Mouse (Mus musculus) embryonic facial prominence, embryonic 11.5 days (tissue): ENCODE results near the gene Snx15. TPM values are rescaled to one million over a fixed set of nuclear protein-coding genes. Genes with fewer than 3 reads are reported as not detected.
"Not testable (repeated sequence)": the region's sequence is repeated elsewhere in the genome, so short reads cannot be mapped to it uniquely, and the experiment has no call there.

Source experiments
- ATAC-seq: fragments of 200-750 bp; cut with Nextera tagmentation; replicated peaks from 2 replicates; pipeline ENCODE4 v1.8.0; 2017; ENCODE audit warnings: low read depth; ENCODE audit not compliant: insufficient number of reproducible peaks, low FRiP score, low TSS enrichment
- DNase-seq: peaks from one replicate; pipeline ENCODE4 v3.0.0-alpha.2; 2015; ENCODE audit warnings: low spot score
- H3K27ac ChIP-seq: fragments of 300-500 bp; sonication (generic); replicated peaks from 2 replicates; pipeline ENCODE4 v1.5.1; 2014; ENCODE audit warnings: mild to moderate bottlenecking, low read depth, low read length, control low read depth
- H3K27me3 ChIP-seq: fragments of 300-500 bp; sonication (generic); 2 replicates; pipeline ENCODE4 v1.6.1; 2014; ENCODE audit warnings: mild to moderate bottlenecking, low read length, moderate library complexity, mixed read lengths; ENCODE audit not compliant: control insufficient read depth, insufficient read depth
- H3K36me3 ChIP-seq: fragments of 300-500 bp; sonication (generic); replicated peaks from 2 replicates; pipeline ENCODE4 v1.6.1; 2014; ENCODE audit warnings: low read depth, mild to moderate bottlenecking, low read length, moderate library complexity, mixed read lengths; ENCODE audit not compliant: control insufficient read depth, insufficient read depth
- H3K4me1 ChIP-seq: fragments of 300-500 bp; sonication (generic); 2 replicates; pipeline ENCODE4 v1.6.1; 2014; ENCODE audit warnings: low read length, mixed read lengths; ENCODE audit not compliant: control insufficient read depth, insufficient read depth
- H3K4me2 ChIP-seq: fragments of 300-500 bp; sonication (generic); 2 replicates; pipeline ENCODE4 v1.6.1; 2014; ENCODE audit warnings: low read depth, mild to moderate bottlenecking, control low read depth, low read length, moderate library complexity
- H3K4me3 ChIP-seq: fragments of 300-500 bp; sonication (generic); 2 replicates; pipeline ENCODE4 v1.5.1; 2014; ENCODE audit warnings: low read depth, low read length, control low read depth
- H3K9ac ChIP-seq: fragments of 300-500 bp; sonication (generic); replicated peaks from 2 replicates; pipeline ENCODE4 v1.6.1; 2014; ENCODE audit warnings: mild to moderate bottlenecking, control low read depth, low read length
- H3K9me3 ChIP-seq: fragments of 300-500 bp; sonication (generic); replicated peaks from 2 replicates; pipeline ENCODE4 v1.6.1; 2016; ENCODE audit warnings: mild to moderate bottlenecking, low read length, inconsistent platforms, mixed read lengths; ENCODE audit not compliant: control insufficient read depth
- WGBS: fragments of 180-500 bp; shearing (Covaris S2); extraction: QIAGEN DNeasy Blood & Tissue Kit; methylation state at CpG from one replicate; pipeline ENCODE4 v1.1.7; 2014; 5-methylcytosine and 5-hydroxymethylcytosine counted together
- polyA plus RNA-seq: library from polyadenylated mRNA; unstranded; fragments of >200 nt; fragmentation: Nextera tagmentation; extraction: Ambion mirVana; gene quantifications from 2 replicates; pipeline ENCODE4 v1.2.1, GENCODE M21; 2014

The Snx15 gene
- polyA plus RNA-seq, 1 experiment from 2014 or later: 25.4 TPM

DNA sequence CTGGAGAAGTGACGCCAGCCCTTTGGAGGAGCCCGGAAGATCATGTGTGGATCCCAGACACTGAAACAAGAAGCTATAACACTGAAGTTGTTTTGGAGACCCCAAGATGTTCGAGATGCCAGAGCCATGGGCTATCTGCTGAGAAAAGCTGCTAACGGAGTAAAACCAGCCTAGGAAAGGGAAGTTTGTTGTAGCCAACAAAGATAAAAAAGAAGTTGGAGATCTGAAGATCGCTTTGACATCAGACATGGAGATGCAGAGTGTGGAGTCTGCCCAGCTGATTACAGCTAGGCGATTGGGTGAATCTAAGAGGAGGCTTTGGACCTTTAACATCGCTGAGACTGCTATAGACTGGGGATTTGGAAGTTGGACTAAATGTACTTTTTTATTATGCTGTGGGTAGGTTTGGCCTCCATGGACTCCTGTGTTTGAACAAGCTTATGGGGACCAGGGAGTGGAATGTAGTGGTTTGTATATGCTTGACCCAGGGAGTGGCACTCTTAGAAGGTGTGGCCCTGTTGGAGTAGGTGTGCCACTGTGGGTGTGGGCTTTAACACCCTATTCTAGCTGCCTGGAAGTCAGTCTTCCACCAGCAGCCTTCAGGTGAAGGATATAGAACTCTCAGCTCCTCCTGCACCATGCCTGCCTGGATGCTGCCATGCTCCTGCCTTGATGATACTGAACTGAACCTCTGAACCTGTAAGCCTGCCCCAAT lies 2.5 kb upstream of the Snx15 start:
- WGBS: 79% methylated on average over 7 of the region's 7 CpGs
- H3K4me1 ChIP-seq: not testable (repeated sequence)

DNA sequence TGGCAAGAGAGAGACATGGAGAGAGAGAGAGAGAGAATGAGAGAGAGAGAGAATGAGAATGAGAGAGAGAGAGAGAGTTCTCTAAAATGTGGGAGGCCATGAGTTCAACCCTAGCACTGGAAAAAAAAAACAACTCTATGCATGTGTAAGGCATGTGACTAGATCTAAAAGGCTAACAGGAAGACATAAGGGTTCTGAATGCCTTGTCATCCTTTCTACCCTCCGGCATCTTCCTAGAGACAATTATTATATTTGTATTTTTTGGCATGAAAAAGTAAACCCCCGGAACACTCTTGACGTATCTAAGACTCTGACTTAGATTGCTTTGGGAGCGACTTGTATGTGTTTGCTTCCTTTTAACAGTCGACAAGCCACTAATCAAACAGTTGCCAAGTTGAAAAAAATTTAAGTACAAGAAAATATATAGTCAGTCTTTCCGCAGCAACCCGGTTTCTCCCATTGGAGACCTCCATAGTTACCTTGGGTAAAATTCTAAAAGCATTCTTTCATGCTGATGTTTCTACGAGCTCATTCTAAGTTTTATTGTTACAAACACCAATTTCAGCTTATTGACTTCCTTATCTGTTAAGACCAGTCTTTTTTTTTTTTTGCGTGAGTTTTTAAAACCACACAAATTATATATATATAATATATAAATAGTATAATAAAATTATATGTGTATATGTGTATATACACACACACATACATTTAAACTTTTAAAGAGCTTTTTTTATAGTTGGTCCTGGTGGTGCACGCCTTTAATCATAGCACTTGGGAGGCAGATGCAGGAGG lies 1.1 kb downstream of the Snx15 start:
- Histone ChIP-seq H3K9me3 (no peaks in the 10 kb centered on the region), H3K4me2 (peak overlapping the region; percentile 68), H3K36me3 (no peaks in the 10 kb centered on the region), H3K9ac (peak overlapping the region; percentile 69; the same call in 1 of the 2 replicates), H3K4me1 (no peaks in the 10 kb centered on the region), H3K27ac (0 out of 2 replicates have a peak overlapping the region, but pooled peaks have one; percentile 42), H3K27me3 (no peaks in the 10 kb centered on the region), H3K4me3 (peak overlapping the region; percentile 54)
- no peak for DNase-seq
- 72% methylated on average over 10 of the region's 10 CpGs for WGBS
- no peak for ATAC-seq

More for the DNA sequence above, 2.5 kb upstream of the Snx15 start:
- not testable (repeated sequence) for H3K4me3 ChIP-seq, H3K36me3 ChIP-seq, H3K4me2 ChIP-seq, H3K9ac ChIP-seq, H3K9me3 ChIP-seq, DNase-seq, H3K27me3 ChIP-seq, H3K27ac ChIP-seq, ATAC-seq

DNA sequence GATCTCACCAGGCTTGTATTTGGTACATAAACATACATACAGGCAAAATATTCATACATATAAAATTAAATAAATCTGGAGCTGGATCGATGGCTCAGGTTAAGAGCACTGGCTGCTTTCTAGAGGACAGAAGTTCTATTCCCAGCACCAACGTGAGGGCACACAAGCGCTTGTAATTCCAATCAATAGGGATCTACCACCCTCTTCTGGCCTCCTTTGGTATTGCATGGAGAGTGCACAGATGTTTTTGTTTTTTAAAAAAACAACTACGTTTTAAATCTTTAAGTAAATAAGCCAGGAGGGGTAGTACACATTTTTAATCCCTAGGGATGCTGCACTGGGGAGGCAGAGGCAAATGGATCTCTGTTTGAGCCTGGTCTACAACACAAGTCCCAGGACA lies 1.8 kb downstream of the Snx15 start:
- H3K27me3 ChIP-seq: no peaks in the 10 kb centered on the region
- H3K4me3 ChIP-seq: no peak overlapping the region
- H3K9me3 ChIP-seq: no peaks in the 10 kb centered on the region
- ATAC-seq: no peak
- H3K9ac ChIP-seq: no peak overlapping the region
- H3K4me1 ChIP-seq: no peaks in the 10 kb centered on the region
- no peaks in the 10 kb centered on the region for H3K36me3 ChIP-seq
- no peak overlapping the region for H3K4me2 ChIP-seq
- WGBS: 19% methylated on average over 4 of the region's 4 CpGs
- no peak overlapping the region for H3K27ac ChIP-seq
- DNase-seq: peak; percentile 78

DNA sequence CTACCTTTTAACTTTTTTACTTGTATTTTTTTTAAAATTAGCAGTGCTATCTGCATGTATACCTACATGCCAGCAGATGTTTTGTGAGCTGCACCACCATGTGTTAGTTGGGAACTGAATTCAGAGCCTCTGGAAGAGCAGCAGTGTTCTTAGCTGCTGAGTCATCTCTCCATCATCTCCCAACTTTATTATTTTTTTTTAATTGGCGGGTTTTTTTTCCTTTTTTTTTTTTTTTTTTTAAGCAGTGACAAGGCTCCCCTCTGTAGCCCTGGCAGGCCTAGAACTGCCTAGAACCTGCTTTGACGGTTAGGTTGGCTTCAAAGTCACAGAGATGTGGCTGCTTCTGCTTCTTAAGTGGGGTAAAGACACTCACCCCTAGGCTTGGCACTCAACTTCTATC lies 3.2 kb downstream of the Snx15 start:
- Histone ChIP-seq H3K36me3 (no peaks in the 10 kb centered on the region), H3K4me3 (no peak overlapping the region), H3K27me3 (no peaks in the 10 kb centered on the region), H3K4me2 (no peak overlapping the region), H3K27ac (no peak overlapping the region), H3K9me3 (no peaks in the 10 kb centered on the region), H3K4me1 (no peaks in the 10 kb centered on the region), H3K9ac (no peak overlapping the region)
- ATAC-seq (no peak), DNase-seq (no peak)
- WGBS: 74% methylated on average over 2 of the region's 2 CpGs

DNA sequence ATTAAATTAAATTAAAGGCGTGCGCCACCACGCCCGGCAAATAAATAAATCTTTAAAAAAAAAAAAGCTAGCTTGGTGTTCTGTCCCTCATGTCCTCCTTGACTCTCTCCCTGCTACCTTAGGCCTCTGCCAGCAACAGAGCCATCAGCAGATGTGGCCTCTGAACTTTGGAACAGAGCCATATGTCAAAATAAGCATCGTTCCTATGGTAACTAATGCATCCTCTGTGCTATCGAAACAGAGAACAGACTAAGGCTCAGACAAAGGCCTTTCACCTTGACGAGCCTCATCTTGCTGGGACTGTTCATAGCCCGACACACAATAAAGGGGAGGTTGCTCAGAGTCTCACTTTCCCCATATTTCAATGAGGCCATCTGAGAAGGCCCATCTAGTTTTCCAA lies 4.8 kb downstream of the Snx15 start:
- Histone ChIP-seq H3K4me3 (no peak overlapping the region), H3K4me2 (no peak overlapping the region), H3K4me1 (no peaks in the 10 kb centered on the region), H3K27ac (no peak overlapping the region), H3K9me3 (no peaks in the 10 kb centered on the region), H3K27me3 (no peaks in the 10 kb centered on the region), H3K9ac (no peak overlapping the region), H3K36me3 (no peaks in the 10 kb centered on the region)
- ATAC-seq: no peak
- 52% methylated on average over 8 of the region's 8 CpGs for WGBS
- peak; percentile 69 for DNase-seq

DNA sequence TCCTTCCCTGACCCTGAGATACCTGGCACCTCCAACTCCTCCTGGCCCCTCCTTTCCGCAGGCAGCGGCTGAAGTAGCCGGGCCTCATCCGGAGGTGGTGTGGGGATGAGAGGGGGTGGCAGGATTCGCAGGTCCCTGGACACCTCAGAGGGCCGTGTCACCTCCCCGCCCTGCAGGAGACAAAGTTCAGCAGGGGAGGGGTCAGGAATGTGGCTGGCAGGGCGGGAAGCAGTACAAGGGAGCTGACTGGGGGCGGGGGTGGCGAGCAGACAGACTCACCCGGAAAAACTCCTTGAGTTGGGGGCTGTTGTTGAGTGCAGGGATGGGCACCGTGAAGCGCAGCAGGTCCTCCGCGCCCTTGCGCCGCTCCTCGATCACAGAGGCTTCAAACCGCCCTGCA lies 6.3 kb downstream of the Snx15 start:
- H3K4me3 ChIP-seq: no peak overlapping the region
- no peaks in the 10 kb centered on the region for H3K4me1 ChIP-seq
- H3K4me2 ChIP-seq: no peak overlapping the region
- no peaks in the 10 kb centered on the region for H3K27me3 ChIP-seq
- no peaks in the 10 kb centered on the region for H3K9me3 ChIP-seq
- ATAC-seq (no peak), DNase-seq (no peak)
- H3K36me3 ChIP-seq: no peaks in the 10 kb centered on the region
- WGBS: 26% methylated on average over 19 of the region's 19 CpGs
- H3K9ac ChIP-seq: peak overlapping the region; percentile 18
- no peak overlapping the region for H3K27ac ChIP-seq

DNA sequence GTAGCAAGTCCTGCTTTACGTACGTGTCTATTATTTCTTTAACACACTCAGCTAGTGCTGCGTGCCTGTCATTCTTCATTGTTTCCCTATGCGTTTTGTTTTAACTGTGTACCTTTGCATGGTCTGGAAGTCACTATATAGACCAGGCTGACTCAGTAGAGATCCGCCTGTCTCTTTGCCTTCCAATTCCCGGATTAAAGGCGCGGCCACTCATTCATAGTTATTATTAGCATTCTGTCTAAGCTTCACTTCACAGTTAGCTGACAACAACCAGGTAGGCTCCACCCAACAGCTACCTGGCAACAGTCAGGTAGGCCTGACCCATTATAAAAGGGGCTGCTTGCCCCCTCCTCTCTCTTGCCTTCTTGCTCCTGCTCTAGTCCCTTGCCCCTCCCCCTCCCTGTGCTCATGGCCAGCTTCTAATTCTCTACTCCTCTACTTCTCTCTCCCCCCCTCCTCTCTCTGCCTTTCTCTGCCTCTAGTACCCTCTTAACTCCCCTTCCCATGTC lies 9.4 kb downstream of the Snx15 start:
- Histone ChIP-seq H3K4me3 (peak overlapping the region; percentile 87), H3K36me3 (peaks cover 12% of the 10 kb centered on the region), H3K27me3 (no peaks in the 10 kb centered on the region), H3K9ac (peak overlapping the region; percentile 93), H3K27ac (no peak overlapping the region), H3K4me2 (peak overlapping the region; percentile 86), H3K9me3 (no peaks in the 10 kb centered on the region), H3K4me1 (no peaks in the 10 kb centered on the region)
- ATAC-seq: peak; percentile 50
- peak; percentile 31 for DNase-seq
- 1% methylated on average over 8 of the region's 8 CpGs for WGBS
